Mouse (Mus musculus) stomach, embryonic 14.5 days (tissue): ENCODE data around the gene Ifrd2. TPM values are rescaled to one million over a fixed set of nuclear protein-coding genes. Genes with fewer than 3 reads are reported as not detected.

Source experiments
- ATAC-seq: fragments of 200-750 bp; cut with Nextera tagmentation; 2 replicates; pipeline ENCODE4 v1.8.0; 2017; ENCODE audit warnings: low read depth, moderate TSS enrichment; ENCODE audit not compliant: insufficient number of reproducible peaks, insufficient read depth, low FRiP score
- H3K27ac ChIP-seq: fragments of 300-500 bp; sonication (generic); 2 replicates; pipeline ENCODE4 v1.5.1; 2014; ENCODE audit warnings: mild to moderate bottlenecking, low read length, moderate library complexity, mixed read lengths
- H3K27me3 ChIP-seq: fragments of 300-500 bp; sonication (generic); 2 replicates; pipeline ENCODE4 v1.6.1; 2014; ENCODE audit warnings: low read length, control low read depth, mixed read lengths; ENCODE audit not compliant: control insufficient read depth, insufficient read depth
- H3K36me3 ChIP-seq: fragments of 300-500 bp; sonication (generic); 2 replicates; pipeline ENCODE4 v1.6.1; 2014; ENCODE audit warnings: mild to moderate bottlenecking, control low read depth, low read length, moderate library complexity, mixed read lengths; ENCODE audit not compliant: control insufficient read depth, insufficient read depth
- H3K4me1 ChIP-seq: fragments of 300-500 bp; sonication (generic); 2 replicates; pipeline ENCODE4 v1.6.1; 2014; ENCODE audit warnings: low read length, control low read depth, mixed read lengths; ENCODE audit not compliant: control insufficient read depth, insufficient read depth
- H3K4me2 ChIP-seq: fragments of 300-500 bp; sonication (generic); replicated peaks from 2 replicates; pipeline ENCODE4 v1.6.1; 2014; ENCODE audit warnings: low read depth, low read length, control low read depth
- H3K4me3 ChIP-seq: fragments of 300-500 bp; sonication (generic); 2 replicates; pipeline ENCODE4 v1.5.1; 2014; ENCODE audit warnings: low read depth, low read length, control low read depth
- H3K9ac ChIP-seq: fragments of 300-500 bp; sonication (generic); replicated peaks from 2 replicates; pipeline ENCODE4 v1.6.1; 2014; ENCODE audit warnings: low read depth, mild to moderate bottlenecking, control low read depth, low read length, moderate library complexity, mixed read lengths
- H3K9me3 ChIP-seq: fragments of 300-500 bp; sonication (generic); 2 replicates; pipeline ENCODE4 v1.6.1; 2016; ENCODE audit warnings: low read depth, low read length, control low read depth; ENCODE audit not compliant: control insufficient read depth
- WGBS: fragments of 180-500 bp; shearing (Covaris S2); extraction: QIAGEN DNeasy Blood & Tissue Kit; methylation state at CpG from one replicate; pipeline ENCODE4 v1.1.7; 2014; 5-methylcytosine and 5-hydroxymethylcytosine counted together
- polyA plus RNA-seq: library from polyadenylated mRNA; unstranded; fragments of >200 nt; fragmentation: Nextera tagmentation; extraction: Ambion mirVana; gene quantifications from 2 replicates; pipeline ENCODE4 v1.2.1, GENCODE M21; 2014

The Ifrd2 gene
- 54.0 and 61.1 TPM in 2 replicates for polyA plus RNA-seq

GRCm38 (mm10) chr9:107586974-107587832 lies at the start of gene Ifrd2:
Gene Ifrd2, plus strand, starts transcription at chr9:107587642.
- peak within 1 kb of the TSS; percentile 61 for H3K9ac ChIP-seq
- H3K27me3 ChIP-seq = no peaks in the 10 kb centered on the region
- peak; percentile 98 for ATAC-seq
- peaks cover 26% of the 10 kb centered on the region for H3K36me3 ChIP-seq
- 12% methylated on average over 46 of the region's 46 CpGs for WGBS
- H3K27ac ChIP-seq = no peak within 1 kb of the TSS
- H3K9me3 ChIP-seq = no peaks in the 10 kb centered on the region
- H3K4me3 ChIP-seq = peak within 1 kb of the TSS; percentile 69
- H3K4me1 ChIP-seq = peaks cover 10% of the 10 kb centered on the region
- H3K4me2 ChIP-seq = peak within 1 kb of the TSS; percentile 78

- peaks cover 28% of the 10 kb centered on the region for H3K4me1 ChIP-seq
Observed at GRCm38 (mm10) chr9:107538231-107538630, 49.2 kb upstream of the Ifrd2 start.

GRCm38 (mm10) chr9:107538711-107539110 lies 48.7 kb upstream of the Ifrd2 start:
- no peak for ATAC-seq
- Histone ChIP-seq H3K36me3 (peaks cover 27% of the 10 kb centered on the region), H3K9me3 (no peaks in the 10 kb centered on the region), H3K27me3 (no peaks in the 10 kb centered on the region), H3K9ac (no peak overlapping the region), H3K4me2 (no peak overlapping the region), H3K4me1 (peaks cover 28% of the 10 kb centered on the region), H3K4me3 (no peak overlapping the region), H3K27ac (no peak overlapping the region)
- 95% methylated on average over 3 of the region's 3 CpGs for WGBS

More at GRCm38 (mm10) chr9:107538231-107538630, 49.2 kb upstream of the Ifrd2 start:
- Histone ChIP-seq H3K4me2 (no peak overlapping the region), H3K9me3 (no peaks in the 10 kb centered on the region), H3K9ac (no peak overlapping the region), H3K27me3 (no peaks in the 10 kb centered on the region), H3K36me3 (peaks cover 25% of the 10 kb centered on the region), H3K27ac (no peak overlapping the region), H3K4me3 (no peak overlapping the region)
- ATAC-seq = no peak
- 92% methylated on average over 7 of the region's 7 CpGs for WGBS

DNA sequence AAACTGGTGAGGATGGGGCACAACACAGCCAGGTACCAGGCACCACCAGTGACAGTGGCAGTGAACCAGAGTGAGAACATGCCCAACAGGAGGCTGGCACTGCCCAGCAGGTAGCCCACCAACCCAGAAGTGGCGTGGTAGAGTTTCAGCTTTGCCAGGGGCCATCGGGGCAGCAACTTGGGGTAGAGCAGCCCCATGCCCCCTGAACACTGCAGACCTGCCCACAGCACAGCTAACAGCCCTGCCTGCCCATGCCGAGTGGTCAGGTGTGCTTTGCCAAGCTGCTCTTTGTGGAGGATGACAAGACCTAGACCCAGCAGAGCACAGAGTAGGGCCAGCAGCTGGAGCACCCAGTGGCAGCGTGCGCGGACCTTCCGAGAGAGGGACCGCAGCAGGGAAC lies 47.5 kb upstream of the Ifrd2 start:
- H3K4me1 ChIP-seq = peaks cover 28% of the 10 kb centered on the region
- H3K4me3 ChIP-seq = no peak overlapping the region
- no peaks in the 10 kb centered on the region for H3K27me3 ChIP-seq
- WGBS = 95% methylated on average over 8 of the region's 8 CpGs
- peaks cover 32% of the 10 kb centered on the region for H3K36me3 ChIP-seq
- no peak overlapping the region for H3K4me2 ChIP-seq
- H3K9me3 ChIP-seq = no peaks in the 10 kb centered on the region
- no peak for ATAC-seq
- no peak overlapping the region for H3K9ac ChIP-seq
- no peak overlapping the region for H3K27ac ChIP-seq

DNA sequence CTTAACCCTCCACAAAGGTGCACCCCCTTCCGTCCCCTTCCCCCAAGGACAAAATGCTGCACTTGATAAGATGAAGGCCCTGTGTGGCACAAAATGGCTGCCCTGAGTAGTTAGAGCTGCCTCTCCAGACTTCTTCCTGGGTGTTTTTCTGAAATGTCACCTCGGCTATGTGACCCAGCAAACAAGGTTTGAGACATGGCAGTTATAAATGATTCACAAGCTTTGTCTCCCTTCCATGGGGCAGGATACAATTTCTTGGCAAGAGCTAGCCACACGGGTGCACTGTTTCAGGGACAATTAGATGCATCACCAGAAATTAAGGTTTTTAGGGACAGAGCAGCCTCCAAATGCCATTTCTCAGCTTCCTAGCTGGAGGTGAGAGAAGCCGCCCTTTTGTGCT lies 47.0 kb upstream of the Ifrd2 start:
- WGBS = 58% methylated on average over 4 of the region's 4 CpGs
- H3K27me3 ChIP-seq = no peaks in the 10 kb centered on the region
- no peaks in the 10 kb centered on the region for H3K9me3 ChIP-seq
- no peak overlapping the region for H3K4me3 ChIP-seq
- H3K4me1 ChIP-seq = peaks cover 26% of the 10 kb centered on the region
- H3K4me2 ChIP-seq = no peak overlapping the region
- ATAC-seq = no peak
- no peak overlapping the region for H3K9ac ChIP-seq
- peaks cover 37% of the 10 kb centered on the region for H3K36me3 ChIP-seq
- no peak overlapping the region for H3K27ac ChIP-seq

- Histone ChIP-seq H3K36me3 (peaks cover 41% of the 10 kb centered on the region), H3K4me2 (peak overlapping the region; percentile 64), H3K27ac (no peak overlapping the region), H3K4me1 (peaks cover 21% of the 10 kb centered on the region), H3K4me3 (peak overlapping the region; percentile 54; the same call in 1 of the 2 replicates), H3K9me3 (no peaks in the 10 kb centered on the region), H3K27me3 (no peaks in the 10 kb centered on the region), H3K9ac (no peak overlapping the region)
- ATAC-seq = no peak
- WGBS = 22% methylated on average over 10 of the region's 10 CpGs
Observed at GRCm38 (mm10) chr9:107541005-107541404, 46.4 kb upstream of the Ifrd2 start.

DNA sequence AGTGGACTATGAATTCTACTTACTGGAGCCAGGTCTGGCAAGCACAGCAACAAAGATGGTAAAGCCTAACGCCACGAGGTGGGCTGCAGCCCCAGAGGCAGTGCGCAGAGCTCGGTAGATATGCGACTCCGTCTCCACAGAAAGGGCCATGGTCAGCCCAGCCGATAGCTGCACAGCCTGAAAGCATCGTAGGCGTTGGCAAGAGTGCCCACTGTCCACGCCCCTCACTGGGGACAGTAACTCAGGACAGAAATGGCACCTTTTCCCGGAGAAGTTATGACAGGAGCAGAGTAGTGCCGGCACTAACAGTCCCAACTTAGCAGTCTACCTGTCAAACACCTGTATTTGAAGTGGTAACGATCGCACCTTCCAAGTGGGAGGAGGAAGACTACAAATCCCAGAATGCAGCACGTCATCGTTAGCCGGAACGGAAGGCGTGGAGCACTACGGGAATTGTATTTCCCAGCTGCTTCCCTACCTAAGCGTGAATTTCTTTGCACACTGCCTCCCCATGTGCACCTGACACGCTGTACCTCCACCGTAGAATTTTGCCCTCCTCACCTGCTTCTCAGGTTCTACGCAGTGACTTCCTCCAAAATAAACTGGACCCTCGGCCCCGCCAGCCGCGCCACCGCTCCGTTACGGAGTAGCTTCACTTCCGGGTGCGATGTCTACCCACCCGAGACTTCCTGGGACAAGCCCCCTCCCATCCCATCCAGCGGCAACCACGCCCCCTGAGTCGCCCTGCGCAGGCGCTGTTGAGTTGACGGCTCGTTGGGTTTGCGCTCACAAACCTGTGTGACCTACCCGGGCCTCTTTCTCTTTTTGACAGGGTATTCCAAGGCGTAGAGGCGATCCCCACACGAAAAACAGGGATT lies 45.7 kb upstream of the Ifrd2 start, which contains the start of the genes Cyb561d2 and Nprl2:
Cyb561d2 (minus strand) TSS at position 720 of the 878 bp plus-strand sequence.
Nprl2 (plus strand) TSS at position 753 of the 878 bp plus-strand sequence.
- peaks cover 41% of the 10 kb centered on the region for H3K36me3 ChIP-seq
- peak within 1 kb of the TSS; percentile 64 for H3K4me2 ChIP-seq
- ATAC-seq = peak; percentile 87
- H3K27ac ChIP-seq = peak within 1 kb of the TSS; percentile 44; the same call in 1 of the 2 replicates
- H3K9me3 ChIP-seq = no peaks in the 10 kb centered on the region
- H3K27me3 ChIP-seq = no peaks in the 10 kb centered on the region
- peak within 1 kb of the TSS; percentile 54 for H3K4me3 ChIP-seq
- H3K9ac ChIP-seq = peak within 1 kb of the TSS; percentile 45; the same call in 1 of the 2 replicates
- under 1% methylated on average over 46 of the region's 46 CpGs for WGBS
- peaks cover 17% of the 10 kb centered on the region for H3K4me1 ChIP-seq

GRCm38 (mm10) chr9:107542352-107542686 lies 45.1 kb upstream of the Ifrd2 start:
- Histone ChIP-seq H3K4me3 (peak overlapping the region; percentile 54), H3K4me2 (peak overlapping the region; percentile 64), H3K9me3 (no peaks in the 10 kb centered on the region), H3K4me1 (peaks cover 17% of the 10 kb centered on the region), H3K27me3 (no peaks in the 10 kb centered on the region), H3K27ac (peak overlapping the region; percentile 21; the same call in 1 of the 2 replicates), H3K36me3 (peaks cover 41% of the 10 kb centered on the region), H3K9ac (peak overlapping the region; percentile 45; the same call in 1 of the 2 replicates)
- WGBS = 2% methylated on average over 11 of the region's 11 CpGs
- no peak for ATAC-seq
